Mouse (Mus musculus): Measurements from ENCODE around the gene Npl. TPM values are rescaled to one million over a fixed set of nuclear protein-coding genes. Genes with fewer than 3 reads are reported as not detected.

Gene Npl
- total and polyA plus RNA-seq, 2 experiments from 2014 or later = 11.6 to 12.3 TPM

GRCm38 (mm10) chr1:153491345-153491744 lies 58.5 kb downstream of the Npl start:
- DNase-seq (ENCODE audit: low spot score) (no peak), ATAC-seq (ENCODE audit: low FRiP score) (no peak)
- TF ChIP-seq CTCF (IDR thresholded peaks at IDR 0.05) = no peak
- H3K27me3 ChIP-seq (ENCODE audit: insufficient read depth, low read length) = no peaks in the 10 kb centered on the region
- no peaks in the 10 kb centered on the region for H3K4me1 ChIP-seq (ENCODE audit: insufficient read depth, low read length)
- no peak overlapping the region for H3K4me3 ChIP-seq (ENCODE audit: low read depth, low read length)
- no peak overlapping the region for H3K4me2 ChIP-seq (ENCODE audit: low read depth, low read length, poor library complexity, severe bottlenecking)
- H3K27ac ChIP-seq (ENCODE audit: low read depth, low read length) = no peak overlapping the region
- no peak overlapping the region for H3K9ac ChIP-seq (replicated peaks; ENCODE audit: low read length, poor library complexity, severe bottlenecking)
- WGBS = 78% methylated on average over 2 of the region's 2 CpGs
- no peaks in the 10 kb centered on the region for H3K36me3 ChIP-seq (ENCODE audit: insufficient read depth, low read length)
- H3K9me3 ChIP-seq (ENCODE audit: low read length) = no peaks in the 10 kb centered on the region

DNA sequence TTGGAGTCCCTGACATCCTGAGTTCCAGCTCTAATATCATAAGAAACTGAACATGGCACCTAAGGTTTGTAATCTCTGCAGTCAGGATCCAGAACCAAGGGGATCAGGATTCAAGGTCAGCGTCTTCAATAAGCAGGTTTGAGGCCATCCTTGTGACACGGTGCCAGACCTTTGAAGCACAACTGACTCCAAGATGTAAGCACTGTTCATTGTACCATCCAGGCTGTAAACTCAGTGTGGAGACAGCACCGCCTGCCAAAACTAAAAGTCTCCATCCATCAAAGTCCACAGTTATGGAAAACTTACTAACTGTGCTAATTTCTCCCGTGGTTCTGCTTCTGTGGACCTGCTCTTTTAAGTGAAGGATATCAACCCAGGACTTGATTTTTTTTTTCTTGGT lies 59.9 kb downstream of the Npl start:
- no peak overlapping the region for H3K27ac ChIP-seq (ENCODE audit: low read depth, low read length)
- H3K9ac ChIP-seq (replicated peaks; ENCODE audit: low read length, poor library complexity, severe bottlenecking) = no peak overlapping the region
- ATAC-seq (ENCODE audit: low FRiP score) (no peak), DNase-seq (ENCODE audit: low spot score) (no peak)
- H3K4me1 ChIP-seq (ENCODE audit: insufficient read depth, low read length) = peaks cover 4% of the 10 kb centered on the region; the same call in 1 of the 2 replicates
- H3K9me3 ChIP-seq (ENCODE audit: low read length) = no peaks in the 10 kb centered on the region
- no peak overlapping the region for H3K4me2 ChIP-seq (ENCODE audit: low read depth, low read length, poor library complexity, severe bottlenecking)
- H3K27me3 ChIP-seq (ENCODE audit: insufficient read depth, low read length) = no peaks in the 10 kb centered on the region
- no peaks in the 10 kb centered on the region for H3K36me3 ChIP-seq (ENCODE audit: insufficient read depth, low read length)
- no peak overlapping the region for H3K4me3 ChIP-seq (ENCODE audit: low read depth, low read length)
- 84% methylated on average over 4 of the region's 4 CpGs for WGBS
- TF ChIP-seq CTCF (IDR thresholded peaks at IDR 0.05) = no peak

GRCm38 (mm10) chr1:153489540-153489939 lies 60.3 kb downstream of the Npl start:
- no peaks in the 10 kb centered on the region for H3K36me3 ChIP-seq (ENCODE audit: insufficient read depth, low read length)
- WGBS = 40% methylated on average over 2 of the region's 2 CpGs
- no peak overlapping the region for H3K27ac ChIP-seq (ENCODE audit: low read depth, low read length)
- H3K9ac ChIP-seq (replicated peaks; ENCODE audit: low read length, poor library complexity, severe bottlenecking) = no peak overlapping the region
- H3K4me1 ChIP-seq (ENCODE audit: insufficient read depth, low read length) = peaks cover 6% of the 10 kb centered on the region; the same call in 1 of the 2 replicates
- no peak overlapping the region for H3K4me3 ChIP-seq (ENCODE audit: low read depth, low read length)
- no peak overlapping the region for H3K4me2 ChIP-seq (ENCODE audit: low read depth, low read length, poor library complexity, severe bottlenecking)
- no peaks in the 10 kb centered on the region for H3K27me3 ChIP-seq (ENCODE audit: insufficient read depth, low read length)
- no peak for TF ChIP-seq CTCF (IDR thresholded peaks at IDR 0.05)
- DNase-seq (ENCODE audit: low spot score) (no peak), ATAC-seq (ENCODE audit: low FRiP score) (no peak)
- H3K9me3 ChIP-seq (ENCODE audit: low read length) = no peaks in the 10 kb centered on the region

DNA sequence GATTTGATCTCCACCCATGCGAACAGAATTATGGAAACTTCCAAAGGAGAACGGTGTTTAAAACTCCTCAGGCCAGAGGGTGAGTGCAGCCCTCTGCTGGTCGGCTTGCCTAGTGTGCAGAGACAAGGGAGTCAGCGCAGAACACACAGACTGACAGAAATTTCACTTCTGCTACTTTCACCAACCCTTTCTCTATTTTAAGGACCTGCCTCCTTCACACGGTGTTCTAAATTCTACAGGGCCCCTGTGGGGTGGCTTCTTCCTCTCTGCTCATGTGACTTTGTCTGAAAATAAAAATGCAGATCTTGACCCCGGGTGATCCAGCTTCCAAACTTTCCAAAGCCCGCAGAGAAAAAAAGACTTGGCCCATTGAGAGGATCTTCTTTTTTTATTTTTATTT lies 60.7 kb downstream of the Npl start:
- H3K9ac ChIP-seq (replicated peaks; ENCODE audit: low read length, poor library complexity, severe bottlenecking) = no peak overlapping the region
- H3K27ac ChIP-seq (ENCODE audit: low read depth, low read length) = no peak overlapping the region
- H3K4me3 ChIP-seq (ENCODE audit: low read depth, low read length) = no peak overlapping the region
- no peaks in the 10 kb centered on the region for H3K27me3 ChIP-seq (ENCODE audit: insufficient read depth, low read length)
- peaks cover 6% of the 10 kb centered on the region; the same call in 1 of the 2 replicates for H3K4me1 ChIP-seq (ENCODE audit: insufficient read depth, low read length)
- DNase-seq (ENCODE audit: low spot score) (peak; percentile 3), ATAC-seq (ENCODE audit: low FRiP score) (no peak)
- no peaks in the 10 kb centered on the region for H3K9me3 ChIP-seq (ENCODE audit: low read length)
- TF ChIP-seq CTCF (IDR thresholded peaks at IDR 0.05) = peak; percentile 37
- WGBS = 54% methylated on average over 7 of the region's 7 CpGs
- H3K36me3 ChIP-seq (ENCODE audit: insufficient read depth, low read length) = no peaks in the 10 kb centered on the region
- H3K4me2 ChIP-seq (ENCODE audit: low read depth, low read length, poor library complexity, severe bottlenecking) = no peak overlapping the region

DNA sequence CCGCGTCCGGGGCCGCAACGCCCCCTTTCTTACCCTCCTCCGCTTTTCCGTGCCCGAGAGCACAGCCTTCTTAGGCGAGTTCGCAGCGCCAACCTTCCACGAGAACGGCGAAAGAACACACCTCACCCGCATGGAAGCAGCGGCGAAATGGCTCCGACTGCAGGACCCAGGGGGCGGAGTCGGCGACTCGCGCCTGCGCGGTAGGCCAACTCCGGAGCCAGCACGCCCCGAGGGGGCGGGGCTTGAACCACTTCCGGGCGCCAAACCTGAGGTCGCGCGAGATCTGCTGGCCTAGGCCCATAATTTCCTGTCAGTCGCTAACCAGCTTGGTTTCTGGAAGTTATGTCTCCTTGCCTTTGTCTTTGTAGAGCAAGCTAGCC lies 62.4 kb downstream of the Npl start, which contains the start of gene Dhx9:
Gene Dhx9 (minus strand): TSS at position 161 of the 380 bp plus-strand sequence.
- peak; percentile 38 for TF ChIP-seq CTCF (IDR thresholded peaks at IDR 0.05)
- H3K9me3 ChIP-seq (ENCODE audit: low read length) = no peaks in the 10 kb centered on the region
- no peaks in the 10 kb centered on the region for H3K36me3 ChIP-seq (ENCODE audit: insufficient read depth, low read length)
- 0% methylated on average over 35 of the region's 35 CpGs for WGBS
- peak within 1 kb of the TSS; percentile 82 for H3K9ac ChIP-seq (replicated peaks; ENCODE audit: low read length, poor library complexity, severe bottlenecking)
- H3K27me3 ChIP-seq (ENCODE audit: insufficient read depth, low read length) = no peaks in the 10 kb centered on the region
- DNase-seq (ENCODE audit: low spot score) (peak; percentile 98), ATAC-seq (ENCODE audit: low FRiP score) (peak; percentile 90)
- H3K4me3 ChIP-seq (ENCODE audit: low read depth, low read length) = peak within 1 kb of the TSS; percentile 75
- peaks cover 6% of the 10 kb centered on the region; the same call in 1 of the 2 replicates for H3K4me1 ChIP-seq (ENCODE audit: insufficient read depth, low read length)
- peak within 1 kb of the TSS; percentile 87 for H3K27ac ChIP-seq (ENCODE audit: low read depth, low read length)
- H3K4me2 ChIP-seq (ENCODE audit: low read depth, low read length, poor library complexity, severe bottlenecking) = peak within 1 kb of the TSS; percentile 54

DNA sequence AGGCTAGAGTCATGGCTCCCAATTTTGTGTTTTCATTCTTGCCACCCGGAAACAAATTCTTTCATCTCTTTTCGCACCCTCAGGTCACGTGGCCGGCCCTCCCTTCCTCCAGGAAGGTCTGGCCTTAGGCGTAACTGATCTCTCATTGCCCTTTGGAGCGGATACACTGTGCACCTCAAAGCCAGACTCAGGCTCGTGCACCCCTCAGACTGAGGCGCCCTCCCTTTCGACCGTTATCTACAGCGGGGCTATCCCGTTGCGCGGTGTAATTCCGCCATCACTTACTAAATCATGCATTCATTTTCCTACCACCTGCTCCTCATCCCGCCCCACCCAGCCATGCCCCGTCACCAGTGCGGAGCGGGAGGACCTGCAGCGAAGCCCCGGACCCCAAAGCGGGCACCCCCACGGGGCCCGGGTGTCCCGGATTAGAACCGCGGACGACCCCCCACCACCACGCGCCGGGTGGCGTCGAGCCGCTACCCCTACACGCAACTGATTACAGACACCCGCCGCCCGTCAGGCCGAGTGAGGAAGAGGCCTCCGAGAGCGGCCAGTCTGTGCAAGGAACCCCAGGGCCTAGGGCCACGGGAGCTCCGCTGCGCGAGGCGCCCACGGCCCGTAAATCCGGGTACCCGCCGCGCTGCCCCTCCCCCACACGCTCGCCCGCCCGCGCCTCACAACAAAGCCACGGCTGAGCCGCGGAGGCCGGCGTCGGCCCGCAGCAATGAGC lies 62.9 kb downstream of the Npl start:
- Histone ChIP-seq H3K27me3 (ENCODE audit: insufficient read depth, low read length) (no peaks in the 10 kb centered on the region), H3K4me3 (ENCODE audit: low read depth, low read length) (peak overlapping the region; percentile 75), H3K4me2 (ENCODE audit: low read depth, low read length, poor library complexity, severe bottlenecking) (peak overlapping the region; percentile 54), H3K9me3 (ENCODE audit: low read length) (no peaks in the 10 kb centered on the region), H3K27ac (ENCODE audit: low read depth, low read length) (peak overlapping the region; percentile 87), H3K4me1 (ENCODE audit: insufficient read depth, low read length) (peaks cover 6% of the 10 kb centered on the region; the same call in 1 of the 2 replicates), H3K36me3 (ENCODE audit: insufficient read depth, low read length) (no peaks in the 10 kb centered on the region), H3K9ac (replicated peaks; ENCODE audit: low read length, poor library complexity, severe bottlenecking) (peak overlapping the region; percentile 82)
- under 1% methylated on average over 48 of the region's 64 CpGs for WGBS
- DNase-seq (ENCODE audit: low spot score) = peak; percentile 58
- peak; percentile 86 for ATAC-seq (ENCODE audit: low FRiP score)
- TF ChIP-seq CTCF (IDR thresholded peaks at IDR 0.05) = no peak

Data from midbrain, postnatal 0 days (tissue).